Comparison of ENCODE assay signal across 15 mouse cellular contexts in genomic region chr10:120563926-120564325, GRCm38 (mm10).
DNase-seq lines count a peak whose midpoint lies in the region; ATAC-seq lines count a peak whose summit lies in the region.
"Had no signal": no experiment of that assay in that cellular context is flagged by ENCODE, and none has a peak within 500 bp of the region (broad histone marks: within the 10 kb centered on the region; RNA-seq: fewer than 3 reads in every experiment).

No protein-coding gene starts in this region.

- H3K9me3 ChIP-seq in heart, embryonic 14.5 days (ENCODE audit: control insufficient read depth, low read length) = no peaks in the 10 kb centered on the region
- no peaks in the 10 kb centered on the region for H3K9me3 ChIP-seq in limb, embryonic 13.5 days
- H3K9me3 ChIP-seq in midbrain, embryonic 11.5 days (ENCODE audit: control insufficient read depth, low read length) = no peaks in the 10 kb centered on the region
- H3K9me3 ChIP-seq: liver, embryonic 15.5 days; stomach, embryonic 15.5 days had no signal

- no peak for ATAC-seq in heart, embryonic 14.5 days (ENCODE audit: insufficient number of reproducible peaks, insufficient read depth, low FRiP score, low read depth)
- no peak for ATAC-seq in limb, embryonic 13.5 days (ENCODE audit: low FRiP score, low read depth)
- no peak for ATAC-seq in midbrain, embryonic 11.5 days (ENCODE audit: low FRiP score)
- ATAC-seq: activated CD4-positive, CD25-positive, alpha-beta regulatory T cell, adult 4 months had no signal

- H3K36me3 ChIP-seq in heart, embryonic 14.5 days (ENCODE audit: control insufficient read depth, insufficient read depth, low read length) = no peaks in the 10 kb centered on the region
- no peaks in the 10 kb centered on the region for H3K36me3 ChIP-seq in limb, embryonic 13.5 days
- no peaks in the 10 kb centered on the region for H3K36me3 ChIP-seq in midbrain, embryonic 11.5 days (ENCODE audit: control insufficient read depth, insufficient read depth, low read length)
- H3K36me3 ChIP-seq: liver, embryonic 15.5 days; stomach, embryonic 15.5 days had no signal

- H3K9ac ChIP-seq in heart, embryonic 14.5 days (ENCODE audit: low read length) = no peak overlapping the region
- H3K9ac ChIP-seq in limb, embryonic 13.5 days = no peak overlapping the region
- no peak overlapping the region for H3K9ac ChIP-seq in midbrain, embryonic 11.5 days (ENCODE audit: low read length)
- H3K9ac ChIP-seq: liver, embryonic 15.5 days; stomach, embryonic 15.5 days had no signal

- H3K27me3 ChIP-seq in heart, embryonic 14.5 days (ENCODE audit: control insufficient read depth, insufficient read depth, low read length) = no peaks in the 10 kb centered on the region
- no peaks in the 10 kb centered on the region for H3K27me3 ChIP-seq in limb, embryonic 13.5 days
- peaks cover 3% of the 10 kb centered on the region for H3K27me3 ChIP-seq in midbrain, embryonic 11.5 days (ENCODE audit: control insufficient read depth, insufficient read depth, low read length)
- H3K27me3 ChIP-seq: liver, embryonic 15.5 days; stomach, embryonic 15.5 days had no signal

- WGBS in heart, embryonic 14.5 days = 29% methylated on average over 10 of the region's 10 CpGs
- 7% methylated on average over 10 of the region's 10 CpGs for WGBS in limb, embryonic 13.5 days
- WGBS in midbrain, embryonic 11.5 days = 59% methylated on average over 10 of the region's 10 CpGs

- no peak overlapping the region for H3K27ac ChIP-seq in heart, embryonic 14.5 days (replicated peaks in 1 of 2; ENCODE audit: control insufficient read depth in 1 of 2, insufficient read depth in 1 of 2, low read depth in 2 of 2, low read length in 2 of 2)
- H3K27ac ChIP-seq in limb, embryonic 13.5 days = no peak overlapping the region; the same call in 1 of the 2 replicates
- no peak overlapping the region for H3K27ac ChIP-seq in midbrain, embryonic 11.5 days (ENCODE audit: low read depth, low read length)
- H3K27ac ChIP-seq: liver, embryonic 15.5 days; macrophage; stomach, embryonic 15.5 days had no signal

- peak; percentile 25 for DNase-seq in adrenal gland, adult 2 months
- DNase-seq in adrenal gland, adult 18-20 months (ENCODE audit: low spot score in 2 of 2) = no peak
- no peak for DNase-seq in heart, postnatal 14 days
- DNase-seq in retina, postnatal 1 day = peak; percentile 48
- DNase-seq in retina, embryonic 14.5 days (ENCODE audit: low spot score) = no peak
- no peak for DNase-seq in midbrain, embryonic 11.5 days (ENCODE audit: low spot score, missing footprints)
- DNase-seq: cerebellum, adult 11 months; heart, postnatal 4 days; thymus, postnatal 4 days had no signal

- peak overlapping the region; percentile 54 for H3K4me2 ChIP-seq in heart, embryonic 14.5 days (ENCODE audit: low read length)
- H3K4me2 ChIP-seq in limb, embryonic 13.5 days (replicated peaks) = peak overlapping the region; percentile 45; the same call in 1 of the 2 replicates
- H3K4me2 ChIP-seq in midbrain, embryonic 11.5 days = no peak overlapping the region
- H3K4me2 ChIP-seq: liver, embryonic 15.5 days had no signal

- H3K4me1 ChIP-seq in heart, embryonic 14.5 days (ENCODE audit: control insufficient read depth in 2 of 2, insufficient read depth in 2 of 2, low read length in 2 of 2) = peaks cover 8 to 14% of the 10 kb centered on the region in 2 experiments
- peaks cover 19% of the 10 kb centered on the region for H3K4me1 ChIP-seq in limb, embryonic 13.5 days
- H3K4me1 ChIP-seq in midbrain, embryonic 11.5 days (ENCODE audit: control insufficient read depth, insufficient read depth, low read length) = no peaks in the 10 kb centered on the region
- H3K4me1 ChIP-seq: liver, embryonic 15.5 days had no signal

- intact Hi-C loops in heart, postnatal 14 days (cut with DNase I) = no loop called here

- H3K4me3 ChIP-seq in heart, embryonic 14.5 days (ENCODE audit: control insufficient read depth in 1 of 2, insufficient read depth in 1 of 2, low read depth in 1 of 2, low read length in 2 of 2) = no peak overlapping the region
- no peak overlapping the region for H3K4me3 ChIP-seq in limb, embryonic 13.5 days
- no peak overlapping the region for H3K4me3 ChIP-seq in midbrain, embryonic 11.5 days (ENCODE audit: low read depth, low read length)
- H3K4me3 ChIP-seq: liver, embryonic 15.5 days; stomach, embryonic 15.5 days had no signal

Comparison
In these comparisons a context has a peak if more than half of its experiments do, and no peak if none do; other contexts are left out.
1. DNase-seq: peak in adrenal gland, adult 2 months (single experiment) and retina, postnatal 1 day (single experiment); none in adrenal gland, adult 18-20 months (0 of 2), heart, postnatal 14 days (0 of 2), retina, embryonic 14.5 days (single experiment) and midbrain, embryonic 11.5 days (single experiment).